Mouse (Mus musculus): Measurements from ENCODE around the gene Fosb. TPM values are rescaled to one million over a fixed set of nuclear protein-coding genes. Genes with fewer than 3 reads are reported as not detected.

Fosb gene
- polyA plus RNA-seq, 1 experiment, result 16.7 TPM

GRCm38 (mm10) chr7:19258336-19258735 lies 51.5 kb downstream of the Fosb start:
- 37% methylated on average over 3 of the region's 3 CpGs for WGBS
- peaks cover 13% of the 10 kb centered on the region for H3K4me1 ChIP-seq (ENCODE audit: control insufficient read depth, insufficient read depth, insufficient read length, low read length)
- no peak overlapping the region for H3K4me3 ChIP-seq (ENCODE audit: low read depth, low read length)
- H3K27me3 ChIP-seq (ENCODE audit: control insufficient read depth, insufficient read depth, low read length), result no peaks in the 10 kb centered on the region
- H3K36me3 ChIP-seq (ENCODE audit: control insufficient read depth, insufficient read depth, low read length), result peaks cover 82% of the 10 kb centered on the region
- no peak for TF ChIP-seq POLR2A (IDR thresholded peaks at IDR 0.05; ENCODE audit: low read depth, low read length)
- TF ChIP-seq CTCF (IDR thresholded peaks at IDR 0.05; ENCODE audit: extremely low read depth, insufficient read length, insufficient replicate concordance, low read depth, low read length), result no peak
- H3K27ac ChIP-seq (ENCODE audit: insufficient read depth, low read depth, low read length), result peak overlapping the region; percentile 38

- Histone ChIP-seq H3K4me3 (ENCODE audit: low read depth, low read length) (no peak overlapping the region), H3K36me3 (ENCODE audit: control insufficient read depth, insufficient read depth, low read length) (peaks cover 76% of the 10 kb centered on the region), H3K27me3 (ENCODE audit: control insufficient read depth, insufficient read depth, low read length) (no peaks in the 10 kb centered on the region), H3K4me1 (ENCODE audit: control insufficient read depth, insufficient read depth, insufficient read length, low read length) (peaks cover 15% of the 10 kb centered on the region), H3K27ac (ENCODE audit: insufficient read depth, low read depth, low read length) (peak overlapping the region; percentile 38)
- 36% methylated on average over 11 of the region's 11 CpGs for WGBS
- TF ChIP-seq CTCF (IDR thresholded peaks at IDR 0.05; ENCODE audit: extremely low read depth, insufficient read length, insufficient replicate concordance, low read depth, low read length), result no peak
These were observed 52.3 kb downstream of the Fosb start for GRCm38 (mm10) chr7:19257390-19258022.

- H3K27ac ChIP-seq (ENCODE audit: insufficient read depth, low read depth, low read length), result no peak overlapping the region
- peaks cover 68% of the 10 kb centered on the region for H3K36me3 ChIP-seq (ENCODE audit: control insufficient read depth, insufficient read depth, low read length)
- peaks cover 18% of the 10 kb centered on the region for H3K4me1 ChIP-seq (ENCODE audit: control insufficient read depth, insufficient read depth, insufficient read length, low read length)
- no peak overlapping the region for H3K4me3 ChIP-seq (ENCODE audit: low read depth, low read length)
- 76% methylated on average over 7 of the region's 7 CpGs for WGBS
- TF ChIP-seq POLR2A (IDR thresholded peaks at IDR 0.05; ENCODE audit: low read depth, low read length), result no peak
- TF ChIP-seq CTCF (IDR thresholded peaks at IDR 0.05; ENCODE audit: extremely low read depth, insufficient read length, insufficient replicate concordance, low read depth, low read length), result no peak
- H3K27me3 ChIP-seq (ENCODE audit: control insufficient read depth, insufficient read depth, low read length), result no peaks in the 10 kb centered on the region
These were observed 53.3 kb downstream of the Fosb start for GRCm38 (mm10) chr7:19256567-19256966.

GRCm38 (mm10) chr7:19255395-19255794 lies 54.5 kb downstream of the Fosb start:
- H3K27me3 ChIP-seq (ENCODE audit: control insufficient read depth, insufficient read depth, low read length), result no peaks in the 10 kb centered on the region
- H3K27ac ChIP-seq (ENCODE audit: insufficient read depth, low read depth, low read length), result no peak overlapping the region
- 89% methylated on average over 17 of the region's 17 CpGs for WGBS
- H3K4me1 ChIP-seq (ENCODE audit: control insufficient read depth, insufficient read depth, insufficient read length, low read length), result peaks cover 18% of the 10 kb centered on the region
- TF ChIP-seq CTCF (IDR thresholded peaks at IDR 0.05; ENCODE audit: extremely low read depth, insufficient read length, insufficient replicate concordance, low read depth, low read length), result no peak
- no peak for TF ChIP-seq POLR2A (IDR thresholded peaks at IDR 0.05; ENCODE audit: low read depth, low read length)
- no peak overlapping the region for H3K4me3 ChIP-seq (ENCODE audit: low read depth, low read length)
- peaks cover 56% of the 10 kb centered on the region for H3K36me3 ChIP-seq (ENCODE audit: control insufficient read depth, insufficient read depth, low read length)

- Histone ChIP-seq H3K4me3 (ENCODE audit: low read depth, low read length) (no peak overlapping the region), H3K4me1 (ENCODE audit: control insufficient read depth, insufficient read depth, insufficient read length, low read length) (peaks cover 24% of the 10 kb centered on the region), H3K27ac (ENCODE audit: insufficient read depth, low read depth, low read length) (0 out of 2 replicates have a peak overlapping the region, but pooled peaks have one; percentile 3), H3K36me3 (ENCODE audit: control insufficient read depth, insufficient read depth, low read length) (peaks cover 36% of the 10 kb centered on the region), H3K27me3 (ENCODE audit: control insufficient read depth, insufficient read depth, low read length) (no peaks in the 10 kb centered on the region)
- TF ChIP-seq CTCF (IDR thresholded peaks at IDR 0.05; ENCODE audit: extremely low read depth, insufficient read length, insufficient replicate concordance, low read depth, low read length) (no peak), POLR2A (IDR thresholded peaks at IDR 0.05; ENCODE audit: low read depth, low read length) (no peak)
- 72% methylated on average over 5 of the region's 5 CpGs for WGBS
These were observed 56.4 kb downstream of the Fosb start for GRCm38 (mm10) chr7:19253437-19253836.

Other genes starting within 250 kb of the Fosb start
- 13.9 and 16.3 TPM in 2 replicates for gene Dmwd, start 233.8 kb downstream of the Fosb start, polyA plus RNA-seq (2012; rRNA removed)
- 353 and 387 TPM in 2 replicates for gene Dmpk, start 226.2 kb downstream of the Fosb start, polyA plus RNA-seq (2012; rRNA removed)
- 14.1 and 14.5 TPM in 2 replicates for gene Six5, start 215.5 kb downstream of the Fosb start, polyA plus RNA-seq (2012; rRNA removed)
- gene Gm4969, start 191.7 kb downstream of the Fosb start, polyA plus RNA-seq (2012; rRNA removed), result not detected in 2 replicates
- gene Fbxo46, start 190.2 kb downstream of the Fosb start, polyA plus RNA-seq (2012; rRNA removed), result 6.1 and 14.9 TPM in 2 replicates
- gene Qpctl, start 160.8 kb downstream of the Fosb start, polyA plus RNA-seq (2012; rRNA removed), result 5.5 and 6.6 TPM in 2 replicates
- gene Snrpd2, start 160.3 kb downstream of the Fosb start, polyA plus RNA-seq (2012; rRNA removed), result 13.2 and 25.8 TPM in 2 replicates
- gene Gipr, start 143.9 kb downstream of the Fosb start, polyA plus RNA-seq (2012; rRNA removed), result 0.53 and 0.62 TPM in 2 replicates
- 15.8 and 17.2 TPM in 2 replicates for gene Eml2, start 133.6 kb downstream of the Fosb start, polyA plus RNA-seq (2012; rRNA removed)
- 3.8 and 4.4 TPM in 2 replicates for gene Gpr4, start 97.5 kb downstream of the Fosb start, polyA plus RNA-seq (2012; rRNA removed)
- 17.1 and 34.6 TPM in 2 replicates for gene Opa3, start 81.7 kb downstream of the Fosb start, polyA plus RNA-seq (2012; rRNA removed)
- gene Vasp, start 38.2 kb downstream of the Fosb start, polyA plus RNA-seq (2012; rRNA removed), result 183 and 517 TPM in 2 replicates
- 1.8 and 11.8 TPM in 2 replicates for gene Ppm1n, start 30.0 kb downstream of the Fosb start, polyA plus RNA-seq (2012; rRNA removed)
- gene Rtn2, start 27.4 kb downstream of the Fosb start, polyA plus RNA-seq (2012; rRNA removed), result 6.7 and 11.7 TPM in 2 replicates
- gene Ercc1, start 34.7 kb upstream of the Fosb start, polyA plus RNA-seq (2012; rRNA removed), result 9.3 and 17.5 TPM in 2 replicates
- gene Cd3eap, start 49.4 kb upstream of the Fosb start, polyA plus RNA-seq (2012; rRNA removed), result 2.0 and 2.5 TPM in 2 replicates
- 6.2 and 10.4 TPM in 2 replicates for gene Ppp1r13l, start 49.7 kb upstream of the Fosb start, polyA plus RNA-seq (2012; rRNA removed)
- 21.0 and 31.2 TPM in 2 replicates for gene Ercc2, start 72.0 kb upstream of the Fosb start, polyA plus RNA-seq (2012; rRNA removed)
- gene Klc3, start 94.1 kb upstream of the Fosb start, polyA plus RNA-seq (2012; rRNA removed), result 2.6 and 3.5 TPM in 2 replicates
- 31.9 and 45.3 TPM in 2 replicates for gene Ckm, start 94.7 kb upstream of the Fosb start, polyA plus RNA-seq (2012; rRNA removed)
- 11.6 and 27.4 TPM in 2 replicates for gene Mark4, start 148.8 kb upstream of the Fosb start, polyA plus RNA-seq (2012; rRNA removed)
- 6.5 and 12.0 TPM in 2 replicates for gene Exoc3l2, start 153.3 kb upstream of the Fosb start, polyA plus RNA-seq (2012; rRNA removed)
- gene Bloc1s3, start 198.3 kb upstream of the Fosb start, polyA plus RNA-seq (2012; rRNA removed), result 11.9 and 24.9 TPM in 2 replicates
- gene Trappc6a, start 198.3 kb upstream of the Fosb start, polyA plus RNA-seq (2012; rRNA removed), result 56.3 and 120 TPM in 2 replicates
- gene Nkpd1, start 207.8 kb upstream of the Fosb start, polyA plus RNA-seq (2012; rRNA removed), result 0.23 and 0.43 TPM in 2 replicates

Data from small intestine, adult 2 months (tissue).